Mouse (Mus musculus): ENCODE results near the gene Rasgrp3.

GRCm38 (mm10) chr17:75470325-75470724 lies 34.6 kb downstream of the Rasgrp3 start:
- no peak for TF ChIP-seq CTCF (conservative IDR thresholded peaks at IDR 0.05; ENCODE audit: low read length)
- TF ChIP-seq POU5F1 (IDR thresholded peaks at IDR 0.05; ENCODE audit: borderline replicate concordance, low read length) = no peak
- TF ChIP-seq NANOG (IDR thresholded peaks at IDR 0.05; ENCODE audit: borderline replicate concordance, low read length) = no peak
